Comparison of ENCODE assay signal across 11 mouse cellular contexts in the genomic region with DNA sequence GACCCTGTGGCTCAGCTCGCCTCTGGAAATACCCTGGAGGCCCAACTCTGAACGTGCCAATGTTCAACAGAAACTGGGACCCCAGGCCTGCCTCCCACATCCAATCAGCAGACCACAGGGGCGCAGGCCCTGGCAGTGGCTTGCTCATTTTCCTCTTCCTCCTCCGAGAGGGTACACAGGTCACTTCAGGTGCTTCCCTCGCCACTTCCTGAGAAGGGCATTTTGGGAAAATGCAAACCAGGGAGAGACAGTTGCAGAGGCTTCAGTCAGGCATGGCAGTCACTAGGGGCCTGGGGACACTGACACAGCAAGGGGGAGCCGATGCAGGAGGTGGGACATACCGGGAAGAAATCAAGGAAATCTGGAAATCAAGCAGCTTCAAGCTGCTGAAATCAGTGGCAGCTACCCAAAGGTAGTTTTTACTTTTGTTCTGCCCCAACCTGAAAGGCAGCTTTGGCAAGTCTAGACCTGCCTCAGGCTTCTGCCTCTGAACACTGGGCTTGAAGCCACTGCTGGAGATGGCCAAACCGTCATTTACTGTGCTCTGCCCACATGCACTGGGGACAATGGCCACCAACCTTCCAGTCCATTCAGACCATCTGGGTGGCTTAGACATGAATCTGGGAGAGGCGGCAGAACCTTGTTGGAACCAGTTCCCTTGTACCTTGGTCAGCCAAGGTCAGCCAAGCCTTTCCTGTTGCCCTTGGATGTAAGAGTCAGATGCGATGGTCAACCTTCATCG. TPM values are rescaled to one million over a fixed set of nuclear protein-coding genes. Genes with fewer than 3 reads are reported as not detected.
DNase-seq lines count a peak whose midpoint lies in the region; ATAC-seq and TF ChIP-seq lines count a peak whose summit lies in the region.
"Had no signal": no experiment of that assay in that cellular context is flagged by ENCODE, and none has a peak within 500 bp of the region (broad histone marks: within the 10 kb centered on the region; RNA-seq: fewer than 3 reads in every experiment).

No protein-coding gene starts in this region.

- 82% methylated on average over 11 of the region's 11 CpGs for WGBS in heart, embryonic 15.5 days
- 67% methylated on average over 11 of the region's 11 CpGs for WGBS in kidney, embryonic 16.5 days

- H3K36me3 ChIP-seq in heart, embryonic 15.5 days = no peaks in the 10 kb centered on the region
- H3K36me3 ChIP-seq in kidney, embryonic 16.5 days (ENCODE audit: insufficient read depth, low read length) = no peaks in the 10 kb centered on the region

- intact Hi-C loops in heart, postnatal 14 days (cut with DNase I) = loop anchor here (5.0 kb wide), 1 partner anchor 46 kb away; no protein-coding TSS in a partner anchor
- intact Hi-C loops in left cerebral cortex, adult 2 months (cut with DNase I) = no loop called here

- no peak for ATAC-seq in heart, embryonic 15.5 days (replicated peaks; ENCODE audit: insufficient number of reproducible peaks, insufficient read depth, low FRiP score, low read depth)
- ATAC-seq in kidney, embryonic 16.5 days (ENCODE audit: low FRiP score, low TSS enrichment) = no peak
- ATAC-seq: inflammation-experienced regulatory T-cells, adult 6 months had no signal

- peak overlapping the region; percentile 64 for H3K27ac ChIP-seq in heart, embryonic 15.5 days
- H3K27ac ChIP-seq in kidney, embryonic 16.5 days (ENCODE audit: low read length) = peak overlapping the region; percentile 70
- no peak overlapping the region for H3K27ac ChIP-seq in left cerebral cortex, adult 2 months
- H3K27ac ChIP-seq: liver, embryonic 15.5 days had no signal

- no peak for TF ChIP-seq CTCF in left cerebral cortex, adult 2 months (IDR thresholded peaks at IDR 0.05)

- no peak overlapping the region for H3K4me3 ChIP-seq in heart, embryonic 15.5 days
- no peak overlapping the region for H3K4me3 ChIP-seq in kidney, embryonic 16.5 days (ENCODE audit: low read length)
- no peak overlapping the region for H3K4me3 ChIP-seq in left cerebral cortex, adult 2 months
- H3K4me3 ChIP-seq: liver, embryonic 15.5 days had no signal

- no peak overlapping the region for H3K4me2 ChIP-seq in heart, embryonic 15.5 days
- no peak overlapping the region for H3K4me2 ChIP-seq in kidney, embryonic 16.5 days (replicated peaks; ENCODE audit: low read depth, low read length)
- H3K4me2 ChIP-seq: liver, embryonic 15.5 days had no signal

- no peak overlapping the region for H3K9ac ChIP-seq in heart, embryonic 15.5 days
- 0 out of 2 replicates have a peak overlapping the region, but pooled peaks have one; percentile 15 for H3K9ac ChIP-seq in kidney, embryonic 16.5 days (replicated peaks; ENCODE audit: low read length)
- H3K9ac ChIP-seq: liver, embryonic 15.5 days had no signal

- H3K4me1 ChIP-seq in heart, embryonic 15.5 days (replicated peaks) = peaks cover 46% of the 10 kb centered on the region
- peaks cover 28% of the 10 kb centered on the region for H3K4me1 ChIP-seq in kidney, embryonic 16.5 days (ENCODE audit: insufficient read depth, low read length)

- H3K27me3 ChIP-seq in heart, embryonic 15.5 days = no peaks in the 10 kb centered on the region
- H3K27me3 ChIP-seq in kidney, embryonic 16.5 days (ENCODE audit: insufficient read depth, low read length) = no peaks in the 10 kb centered on the region

- H3K9me3 ChIP-seq in heart, embryonic 15.5 days (replicated peaks) = no peaks in the 10 kb centered on the region
- H3K9me3 ChIP-seq in kidney, embryonic 16.5 days (ENCODE audit: low read length) = no peaks in the 10 kb centered on the region
- H3K9me3 ChIP-seq: liver, embryonic 15.5 days had no signal

- DNase-seq in heart, postnatal 14 days = no peak
- peak; percentile 39 for DNase-seq in urinary bladder, adult 2 months (ENCODE audit: low spot score)
- no peak for DNase-seq in urinary bladder, postnatal 10 days (ENCODE audit: low spot score)
- DNase-seq in left cerebral cortex, adult 2 months (ENCODE audit: extremely low spot score in 1 of 2, low spot score in 2 of 2) = no peak
- no peak for DNase-seq in neural tube, embryonic 10.5 days (ENCODE audit: extremely low spot score, low spot score)
- no peak for DNase-seq in layer of hippocampus, adult 8-10 months (ENCODE audit: low spot score in 2 of 2)
- DNase-seq: cerebellum, adult 2 months had no signal

RNA-seq across cellular contexts. Expression of a gene that starts 13.1 kb away (rescaled TPM):
- polyA plus RNA-seq in heart, embryonic 15.5 days (2015; fragmentation: Nextera tagmentation; extraction: Ambion mirVana) = 71.7 and 74.2 TPM in 2 replicates
- 100 to 1,000 TPM; 130 to 147 TPM for total RNA-seq in heart, postnatal 14 days (2021)
- 67.1 and 71.5 TPM in 2 replicates for polyA plus RNA-seq in urinary bladder, adult 2 months (2012; rRNA removed)
- 70.6 and 81.9 TPM in 2 replicates for polyA plus RNA-seq in kidney, embryonic 16.5 days (2015; fragmentation: Nextera tagmentation; extraction: Ambion mirVana)
- 100 to 1,000 TPM; 115 to 122 TPM for total RNA-seq in left cerebral cortex, adult 2 months (2021)
- 100 to 1,000 TPM; 103 to 145 (median 128) TPM for total RNA-seq in layer of hippocampus, adult 8-10 months (2022)
